Mouse (Mus musculus) hindbrain, embryonic 16.5 days (tissue): ENCODE data around the gene Degs2. TPM values are rescaled to one million over a fixed set of nuclear protein-coding genes. Genes with fewer than 3 reads are reported as not detected.
"Not testable (repeated sequence)": the region's sequence is repeated elsewhere in the genome, so short reads cannot be mapped to it uniquely, and the experiment has no call there.

Experiments used
- ATAC-seq: fragments of 200-750 bp; cut with Nextera tagmentation; 2 replicates; pipeline ENCODE4 v1.8.0; 2017; ENCODE audit warnings: moderate TSS enrichment, moderate library complexity
- H3K27ac ChIP-seq: fragments of 300-500 bp; sonication (generic); 2 replicates; pipeline ENCODE4 v1.5.1; 2014; ENCODE audit warnings: low read depth, mild to moderate bottlenecking, control low read depth, low read length, moderate library complexity
- H3K27me3 ChIP-seq: fragments of 300-500 bp; sonication (generic); replicated peaks from 2 replicates; pipeline ENCODE4 v1.6.1; 2014; ENCODE audit warnings: low read length; ENCODE audit not compliant: control insufficient read depth, insufficient read depth
- H3K36me3 ChIP-seq: fragments of 300-500 bp; sonication (generic); 2 replicates; pipeline ENCODE4 v1.6.1; 2014; ENCODE audit warnings: mild to moderate bottlenecking, low read length, moderate library complexity, mixed read lengths; ENCODE audit not compliant: control insufficient read depth, insufficient read depth
- H3K4me1 ChIP-seq: fragments of 300-500 bp; sonication (generic); 2 replicates; pipeline ENCODE4 v1.6.1; 2014; ENCODE audit warnings: low read depth, low read length; ENCODE audit not compliant: control insufficient read depth, insufficient read depth
- H3K4me2 ChIP-seq: fragments of 300-500 bp; sonication (generic); 2 replicates; pipeline ENCODE4 v1.6.1; 2014; ENCODE audit warnings: mild to moderate bottlenecking, low read length, control low read depth, moderate library complexity
- H3K4me3 ChIP-seq: fragments of 300-500 bp; sonication (generic); 2 replicates; pipeline ENCODE4 v1.5.1; 2014; ENCODE audit warnings: mild to moderate bottlenecking, low read length, control low read depth, moderate library complexity
- H3K9ac ChIP-seq: fragments of 300-500 bp; sonication (generic); 2 replicates; pipeline ENCODE4 v1.6.1; 2014; ENCODE audit warnings: low read depth, mild to moderate bottlenecking, control low read depth, low read length, moderate library complexity
- H3K9me3 ChIP-seq: fragments of 300-500 bp; sonication (generic); 2 replicates; pipeline ENCODE4 v1.6.1; 2014; ENCODE audit warnings: mild to moderate bottlenecking, low read length, moderate library complexity; ENCODE audit not compliant: control insufficient read depth
- WGBS: fragments of 180-500 bp; shearing (Covaris S2); extraction: QIAGEN DNeasy Blood & Tissue Kit; methylation state at CpG from one replicate; pipeline ENCODE4 v1.1.7; 2014; 5-methylcytosine and 5-hydroxymethylcytosine counted together
- polyA plus RNA-seq: library from polyadenylated mRNA; unstranded; fragments of >200 nt; fragmentation: Nextera tagmentation; extraction: Ambion mirVana; gene quantifications from 2 replicates; pipeline ENCODE4 v1.2.1, GENCODE M21; 2015

Degs2 gene
- polyA plus RNA-seq, 1 experiment from 2014 or later, result 1.8 TPM

DNA sequence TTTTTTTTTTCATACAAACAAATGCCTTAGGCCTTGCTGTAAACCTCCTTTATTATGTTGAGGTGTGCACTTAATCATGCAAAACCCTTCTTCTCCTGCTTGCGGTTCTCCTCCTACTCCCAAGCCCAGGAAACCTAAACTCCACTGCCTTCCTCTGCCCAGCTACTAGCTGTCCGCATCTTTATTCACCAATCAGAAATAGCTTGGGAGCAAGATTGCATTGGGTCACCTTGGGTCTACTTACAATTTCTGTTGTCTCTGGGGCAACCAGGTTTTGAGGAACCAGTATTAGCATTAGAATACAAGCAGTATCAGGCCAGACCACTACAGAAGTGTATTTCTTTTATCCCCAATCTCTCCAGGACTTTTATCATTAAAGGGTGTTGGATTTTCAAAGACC, 32.3 kb upstream of the Degs2 start:
- Histone ChIP-seq H3K27ac (no peak overlapping the region), H3K36me3 (no peaks in the 10 kb centered on the region), H3K9me3 (no peaks in the 10 kb centered on the region), H3K4me3 (no peak overlapping the region), H3K27me3 (no peaks in the 10 kb centered on the region), H3K4me2 (no peak overlapping the region), H3K4me1 (no peaks in the 10 kb centered on the region), H3K9ac (no peak overlapping the region)
- 89% methylated on average over 2 of the region's 2 CpGs for WGBS
- no peak for ATAC-seq

DNA sequence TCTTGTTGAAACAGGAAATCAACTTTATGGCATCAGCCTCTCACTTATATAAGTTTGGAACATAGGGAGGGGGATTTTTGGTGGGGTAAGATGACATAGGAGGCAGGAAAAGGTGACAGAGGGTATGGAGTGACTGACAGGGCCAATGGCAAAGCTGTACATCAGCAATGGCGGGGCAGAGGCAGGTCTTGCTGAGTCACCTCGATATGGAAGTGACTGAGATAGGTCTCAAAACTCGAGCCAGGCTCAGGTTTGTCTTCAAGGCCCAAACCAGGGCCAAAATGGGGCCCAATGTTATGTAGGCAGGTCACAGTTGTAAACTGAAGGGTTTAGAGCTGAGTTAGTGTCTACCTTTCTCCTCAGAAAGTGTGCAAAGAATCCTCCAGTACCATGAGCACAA, 21.7 kb upstream of the Degs2 start:
- no peaks in the 10 kb centered on the region for H3K27me3 ChIP-seq
- H3K4me1 ChIP-seq, result no peaks in the 10 kb centered on the region
- WGBS, result 89% methylated on average over 3 of the region's 3 CpGs
- H3K27ac ChIP-seq, result no peak overlapping the region
- no peaks in the 10 kb centered on the region for H3K36me3 ChIP-seq
- no peak for ATAC-seq
- no peak overlapping the region for H3K4me3 ChIP-seq
- no peak overlapping the region for H3K9ac ChIP-seq
- H3K9me3 ChIP-seq, result no peaks in the 10 kb centered on the region
- H3K4me2 ChIP-seq, result no peak overlapping the region

DNA sequence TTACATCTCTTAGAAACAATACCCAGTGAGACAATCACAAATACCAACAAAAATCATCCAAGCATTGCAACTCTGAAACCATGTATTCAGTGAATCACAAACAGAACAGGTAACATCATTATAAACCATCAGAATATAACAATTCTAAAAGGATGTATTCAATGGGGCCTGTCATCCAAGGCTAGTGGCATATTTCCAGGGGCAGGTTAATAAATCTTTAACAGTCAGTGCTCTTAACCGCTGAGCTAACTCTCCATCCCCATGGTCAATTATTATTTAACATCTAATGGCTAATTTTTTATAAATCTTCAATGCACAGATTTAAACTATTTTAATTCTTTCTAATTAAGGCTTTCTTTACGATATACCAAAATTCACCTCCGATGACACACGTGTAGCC, 20.3 kb upstream of the Degs2 start:
- H3K27ac ChIP-seq, result no peak overlapping the region
- H3K36me3 ChIP-seq, result no peaks in the 10 kb centered on the region
- no peak for ATAC-seq
- WGBS, result 95% methylated on average over 4 of the region's 4 CpGs
- H3K4me3 ChIP-seq, result no peak overlapping the region
- H3K4me1 ChIP-seq, result no peaks in the 10 kb centered on the region
- H3K27me3 ChIP-seq, result no peaks in the 10 kb centered on the region
- no peak overlapping the region for H3K4me2 ChIP-seq
- H3K9ac ChIP-seq, result no peak overlapping the region
- H3K9me3 ChIP-seq, result no peaks in the 10 kb centered on the region

DNA sequence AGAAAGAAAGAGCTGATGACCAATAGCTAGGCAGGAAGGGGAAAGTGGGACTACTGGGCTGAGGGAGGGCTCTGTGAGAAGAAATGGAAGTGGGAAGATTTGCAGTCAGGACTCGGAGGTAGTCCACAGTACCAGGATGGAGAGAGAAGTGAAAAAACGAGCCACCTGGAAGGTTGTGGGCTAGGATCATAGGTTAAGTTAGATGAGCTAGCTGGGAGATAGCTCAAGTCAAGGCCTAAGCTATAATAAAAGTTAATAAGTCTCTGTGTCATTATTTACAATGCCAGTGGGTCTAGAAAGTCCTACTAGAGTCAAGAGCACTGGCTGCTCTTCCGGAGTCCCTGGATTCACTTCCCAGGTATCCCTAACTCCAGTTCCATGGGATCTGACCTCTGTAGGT, 16.4 kb upstream of the Degs2 start:
- Histone ChIP-seq H3K4me2 (no peak overlapping the region), H3K27ac (no peak overlapping the region), H3K4me3 (no peak overlapping the region), H3K9me3 (no peaks in the 10 kb centered on the region), H3K4me1 (no peaks in the 10 kb centered on the region), H3K36me3 (no peaks in the 10 kb centered on the region), H3K9ac (no peak overlapping the region), H3K27me3 (no peaks in the 10 kb centered on the region)
- ATAC-seq, result no peak
- WGBS, result 83% methylated on average over 3 of the region's 3 CpGs

DNA sequence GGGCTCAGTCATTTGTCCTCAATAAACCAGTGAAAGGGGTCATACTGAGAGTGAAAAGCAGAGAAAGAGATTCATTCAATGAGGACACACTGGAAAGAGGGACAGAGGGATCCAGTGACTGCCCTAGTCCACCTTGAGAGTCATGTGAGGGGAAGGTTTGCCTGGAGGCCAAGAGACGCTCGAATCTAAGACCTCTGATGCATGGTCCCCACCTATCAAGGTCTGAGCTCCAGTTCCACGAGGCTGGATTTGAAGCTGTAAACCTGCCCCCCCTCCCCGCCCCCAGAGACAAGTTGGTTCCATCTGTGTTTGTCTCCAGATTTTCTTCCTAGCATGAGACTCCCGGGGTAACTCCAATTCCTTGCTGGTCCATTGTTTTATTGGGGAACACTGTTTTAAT, 13.7 kb upstream of the Degs2 start:
- WGBS, result 77% methylated on average over 5 of the region's 5 CpGs
- no peak overlapping the region for H3K4me3 ChIP-seq
- H3K27me3 ChIP-seq, result no peaks in the 10 kb centered on the region
- H3K36me3 ChIP-seq, result no peaks in the 10 kb centered on the region
- no peaks in the 10 kb centered on the region for H3K9me3 ChIP-seq
- H3K9ac ChIP-seq, result no peak overlapping the region
- no peak overlapping the region for H3K27ac ChIP-seq
- no peaks in the 10 kb centered on the region for H3K4me1 ChIP-seq
- H3K4me2 ChIP-seq, result no peak overlapping the region
- no peak for ATAC-seq

DNA sequence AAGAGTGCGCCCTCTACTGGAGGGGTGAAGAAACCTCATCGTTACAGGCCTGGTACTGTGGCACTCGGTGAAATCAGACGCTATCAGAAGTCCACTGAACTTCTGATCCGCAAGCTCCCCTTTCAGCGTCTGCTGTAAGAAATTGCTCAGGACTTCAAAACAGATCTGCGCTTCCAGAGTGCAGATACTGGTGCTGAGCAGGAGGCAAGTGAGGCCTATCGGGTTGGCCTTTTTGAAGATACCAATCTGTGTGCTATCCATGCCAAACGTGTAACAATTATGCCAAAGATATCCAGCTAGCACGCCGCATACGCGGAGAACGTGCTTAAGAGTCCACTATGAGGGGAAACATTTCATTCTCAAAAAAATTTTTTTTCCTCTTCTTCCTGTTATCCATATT, 11.9 kb upstream of the Degs2 start:
- not testable (repeated sequence) for H3K27ac ChIP-seq, H3K36me3 ChIP-seq, H3K4me2 ChIP-seq, ATAC-seq, H3K9me3 ChIP-seq, H3K9ac ChIP-seq, H3K4me1 ChIP-seq, H3K27me3 ChIP-seq, H3K4me3 ChIP-seq
- 94% methylated on average over 14 of the region's 14 CpGs for WGBS

DNA sequence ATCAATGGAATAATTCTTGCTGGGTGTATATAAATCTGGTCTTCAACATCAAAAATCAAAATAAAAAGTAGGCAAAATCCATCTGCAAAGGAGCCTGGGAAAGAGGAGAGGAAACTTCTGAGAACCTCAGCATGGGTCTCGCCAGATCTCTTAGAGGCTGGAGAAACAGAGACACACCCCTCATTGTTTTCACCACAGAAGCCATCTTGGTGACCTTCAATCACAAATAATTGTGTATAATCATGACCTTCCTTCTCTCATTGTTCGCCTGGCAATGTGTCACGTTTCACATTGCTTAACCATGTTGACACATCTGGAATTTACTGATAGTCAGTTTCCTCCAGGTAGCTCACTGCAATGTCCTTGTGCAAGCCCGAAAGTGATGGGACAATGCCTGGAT, 10.4 kb upstream of the Degs2 start:
- Histone ChIP-seq H3K4me2 (no peak overlapping the region), H3K36me3 (no peaks in the 10 kb centered on the region), H3K27me3 (no peaks in the 10 kb centered on the region), H3K4me3 (no peak overlapping the region), H3K9me3 (no peaks in the 10 kb centered on the region), H3K4me1 (no peaks in the 10 kb centered on the region), H3K27ac (no peak overlapping the region), H3K9ac (no peak overlapping the region)
- ATAC-seq, result no peak
- 82% methylated on average over 4 of the region's 4 CpGs for WGBS

DNA sequence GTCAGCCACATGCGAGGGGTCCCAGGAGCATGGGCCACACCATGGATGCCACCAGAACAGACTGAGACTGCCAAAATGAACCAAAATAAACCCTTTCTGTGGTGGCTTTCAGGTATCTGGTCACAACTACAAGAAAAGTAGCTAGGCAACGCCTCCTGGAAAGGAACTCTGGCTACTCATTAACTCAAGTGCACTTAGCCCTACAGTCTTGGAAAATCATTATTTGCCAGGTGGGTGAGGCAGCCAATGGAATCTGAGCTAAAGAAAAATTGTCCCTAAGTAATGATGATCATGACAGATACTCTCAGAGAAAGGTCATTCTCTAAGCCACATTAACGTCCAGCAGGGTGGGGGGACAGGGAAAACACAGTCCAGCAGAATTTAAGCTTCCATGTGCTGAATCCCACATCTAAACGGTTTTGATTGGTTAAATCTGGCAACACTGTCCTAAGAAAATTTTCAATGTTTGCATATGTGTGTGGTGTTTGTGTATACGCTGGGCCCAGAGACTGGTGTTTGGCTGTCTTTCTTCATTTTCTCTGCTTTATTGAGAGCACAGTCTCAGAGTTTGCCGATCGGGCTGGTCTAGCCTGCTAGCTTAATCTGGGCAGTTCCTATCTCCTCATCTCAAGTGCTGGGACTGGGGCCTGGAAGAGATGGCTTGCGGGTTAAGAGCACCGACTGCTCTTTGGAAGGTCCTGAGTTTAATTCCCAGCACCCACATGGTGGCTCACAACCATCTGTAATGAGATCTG, 8.9 kb upstream of the Degs2 start:
- Histone ChIP-seq H3K9me3 (no peaks in the 10 kb centered on the region), H3K27ac (no peak overlapping the region), H3K4me2 (no peak overlapping the region), H3K36me3 (no peaks in the 10 kb centered on the region), H3K4me1 (no peaks in the 10 kb centered on the region), H3K27me3 (no peaks in the 10 kb centered on the region), H3K4me3 (no peak overlapping the region), H3K9ac (no peak overlapping the region)
- WGBS, result 88% methylated on average over 9 of the region's 9 CpGs
- no peak for ATAC-seq

DNA sequence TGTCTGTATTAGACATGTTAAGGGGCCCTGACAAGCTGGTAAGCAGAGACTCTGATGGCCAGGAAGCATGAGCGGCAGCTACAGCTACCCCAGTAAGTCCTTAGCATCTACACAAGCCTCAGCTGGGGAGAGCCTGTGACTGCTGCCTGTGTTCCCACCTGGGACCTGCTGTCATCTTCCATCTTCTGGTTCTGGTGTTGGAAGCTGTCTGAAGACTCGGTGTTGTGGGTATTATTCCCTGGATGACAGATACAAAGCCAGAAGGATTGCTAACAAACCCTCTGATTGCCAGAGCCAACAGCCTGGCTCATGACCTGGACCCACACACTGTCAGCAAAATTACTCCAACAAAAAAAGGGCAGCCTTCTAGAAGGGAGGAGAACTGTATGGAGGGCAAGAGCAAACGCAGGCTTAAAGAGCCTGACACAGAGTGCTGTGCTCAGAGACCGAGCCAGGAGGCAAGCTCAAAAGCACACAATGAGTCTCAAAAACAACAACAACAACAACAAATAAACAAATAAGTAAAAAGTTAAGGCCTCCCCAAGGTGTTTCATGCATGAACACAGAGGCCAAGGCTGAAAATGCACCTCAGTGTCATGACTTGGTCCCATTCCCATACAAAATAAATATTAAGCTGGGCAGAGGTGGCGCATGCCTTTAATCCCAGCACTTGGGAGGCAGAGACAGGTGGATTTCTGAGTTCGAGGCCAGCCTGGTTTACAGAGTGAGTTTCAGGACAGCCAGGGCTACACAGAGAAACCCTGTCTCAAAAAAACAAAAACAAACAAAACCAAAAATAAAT, 8.1 kb upstream of the Degs2 start:
- Histone ChIP-seq H3K27me3 (no peaks in the 10 kb centered on the region), H3K27ac (no peak overlapping the region), H3K9ac (no peak overlapping the region), H3K9me3 (no peaks in the 10 kb centered on the region), H3K4me3 (no peak overlapping the region), H3K4me2 (no peak overlapping the region), H3K36me3 (no peaks in the 10 kb centered on the region), H3K4me1 (no peaks in the 10 kb centered on the region)
- ATAC-seq, result no peak
- 88% methylated on average over 6 of the region's 6 CpGs for WGBS
